Mouse (Mus musculus): ENCODE measurements around the gene Krtap1-3. TPM values are rescaled to one million over a fixed set of nuclear protein-coding genes. Genes with fewer than 3 reads are reported as not detected.

The Krtap1-3 gene
- polyA plus RNA-seq, 1 experiment from 2014 or later = not detected

Other genes with a start within 250 kb of the Krtap1-3 start
- not detected in 2 replicates for gene Krt27, start 240.2 kb downstream of the Krtap1-3 start, polyA plus RNA-seq (2015; fragmentation: Nextera tagmentation; extraction: Ambion mirVana)
- gene Krt28, start 216.4 kb downstream of the Krtap1-3 start, polyA plus RNA-seq (2015; fragmentation: Nextera tagmentation; extraction: Ambion mirVana) = 0.12 and 0.35 TPM in 2 replicates
- gene Krt10, start 202.0 kb downstream of the Krtap1-3 start, polyA plus RNA-seq (2015; fragmentation: Nextera tagmentation; extraction: Ambion mirVana) = 18.4 and 20.7 TPM in 2 replicates
- gene Krt12, start 169.1 kb downstream of the Krtap1-3 start, polyA plus RNA-seq (2015; fragmentation: Nextera tagmentation; extraction: Ambion mirVana) = 0.09 TPM in 2 replicates
- 1.5 and 1.8 TPM in 2 replicates for gene Krt20, start 153.2 kb downstream of the Krtap1-3 start, polyA plus RNA-seq (2015; fragmentation: Nextera tagmentation; extraction: Ambion mirVana)
- gene Krt23, start 98.2 kb downstream of the Krtap1-3 start, polyA plus RNA-seq (2015; fragmentation: Nextera tagmentation; extraction: Ambion mirVana) = 22.2 and 22.3 TPM in 2 replicates
- gene Krt39, start 70.0 kb downstream of the Krtap1-3 start, polyA plus RNA-seq (2015; fragmentation: Nextera tagmentation; extraction: Ambion mirVana) = 0.21 and 0.60 TPM in 2 replicates
- gene Krt40, start 48.2 kb downstream of the Krtap1-3 start, polyA plus RNA-seq (2015; fragmentation: Nextera tagmentation; extraction: Ambion mirVana) = not detected in 2 replicates
- gene Krtap3-3, start 40.5 kb downstream of the Krtap1-3 start, polyA plus RNA-seq (2015; fragmentation: Nextera tagmentation; extraction: Ambion mirVana) = not detected in 2 replicates
- gene Krtap3-2, start 34.5 kb downstream of the Krtap1-3 start, polyA plus RNA-seq (2015; fragmentation: Nextera tagmentation; extraction: Ambion mirVana) = not detected in 2 replicates
- not detected in 2 replicates for gene Gm11939, start 31.9 kb downstream of the Krtap1-3 start, polyA plus RNA-seq (2015; fragmentation: Nextera tagmentation; extraction: Ambion mirVana)
- not detected in 2 replicates for gene Krtap3-1, start 24.7 kb downstream of the Krtap1-3 start, polyA plus RNA-seq (2015; fragmentation: Nextera tagmentation; extraction: Ambion mirVana)
- gene Krtap1-5, start 10.3 kb downstream of the Krtap1-3 start, polyA plus RNA-seq (2015; fragmentation: Nextera tagmentation; extraction: Ambion mirVana) = not detected in 2 replicates
- not detected in 2 replicates for gene Krtap1-4, start 7.7 kb downstream of the Krtap1-3 start, polyA plus RNA-seq (2015; fragmentation: Nextera tagmentation; extraction: Ambion mirVana)
- gene Krtap9-3, start 6.8 kb upstream of the Krtap1-3 start, polyA plus RNA-seq (2015; fragmentation: Nextera tagmentation; extraction: Ambion mirVana) = not detected in 2 replicates
- not detected in 2 replicates for gene Gm11938, start 12.0 kb upstream of the Krtap1-3 start, polyA plus RNA-seq (2015; fragmentation: Nextera tagmentation; extraction: Ambion mirVana)
- not detected in 2 replicates for gene Gm11937, start 18.9 kb upstream of the Krtap1-3 start, polyA plus RNA-seq (2015; fragmentation: Nextera tagmentation; extraction: Ambion mirVana)
- gene Krtap2-4, start 23.5 kb upstream of the Krtap1-3 start, polyA plus RNA-seq (2015; fragmentation: Nextera tagmentation; extraction: Ambion mirVana) = not detected in 2 replicates
- gene Gm11562, start 29.1 kb upstream of the Krtap1-3 start, polyA plus RNA-seq (2015; fragmentation: Nextera tagmentation; extraction: Ambion mirVana) = not detected in 2 replicates
- gene Krtap4-1, start 36.9 kb upstream of the Krtap1-3 start, polyA plus RNA-seq (2015; fragmentation: Nextera tagmentation; extraction: Ambion mirVana) = not detected in 2 replicates
- not detected in 2 replicates for gene Krtap4-2, start 43.7 kb upstream of the Krtap1-3 start, polyA plus RNA-seq (2015; fragmentation: Nextera tagmentation; extraction: Ambion mirVana)
- not detected in 2 replicates for gene Krtap4-7, start 52.8 kb upstream of the Krtap1-3 start, polyA plus RNA-seq (2015; fragmentation: Nextera tagmentation; extraction: Ambion mirVana)
- not detected in 2 replicates for gene Gm11555, start 58.9 kb upstream of the Krtap1-3 start, polyA plus RNA-seq (2015; fragmentation: Nextera tagmentation; extraction: Ambion mirVana)
- not detected in 2 replicates for gene Gm11563, start 67.6 kb upstream of the Krtap1-3 start, polyA plus RNA-seq (2015; fragmentation: Nextera tagmentation; extraction: Ambion mirVana)
- not detected in 2 replicates for gene Krtap4-6, start 74.6 kb upstream of the Krtap1-3 start, polyA plus RNA-seq (2015; fragmentation: Nextera tagmentation; extraction: Ambion mirVana)
- not detected in 2 replicates for gene Gm14190, start 99.4 kb upstream of the Krtap1-3 start, polyA plus RNA-seq (2015; fragmentation: Nextera tagmentation; extraction: Ambion mirVana)
- gene Gm14180, start 143.0 kb upstream of the Krtap1-3 start, polyA plus RNA-seq (2015; fragmentation: Nextera tagmentation; extraction: Ambion mirVana) = not detected in 2 replicates
- gene Gm11595, start 181.6 kb upstream of the Krtap1-3 start, polyA plus RNA-seq (2015; fragmentation: Nextera tagmentation; extraction: Ambion mirVana) = not detected in 2 replicates
- not detected in 2 replicates for gene Krtap4-8, start 189.4 kb upstream of the Krtap1-3 start, polyA plus RNA-seq (2015; fragmentation: Nextera tagmentation; extraction: Ambion mirVana)
- gene Krtap4-9, start 193.9 kb upstream of the Krtap1-3 start, polyA plus RNA-seq (2015; fragmentation: Nextera tagmentation; extraction: Ambion mirVana) = not detected in 2 replicates
- not detected in 2 replicates for gene Gm11596, start 202.1 kb upstream of the Krtap1-3 start, polyA plus RNA-seq (2015; fragmentation: Nextera tagmentation; extraction: Ambion mirVana)
- not detected in 2 replicates for gene Gm11569, start 207.6 kb upstream of the Krtap1-3 start, polyA plus RNA-seq (2015; fragmentation: Nextera tagmentation; extraction: Ambion mirVana)
- not detected in 2 replicates for gene Gm11554, start 213.1 kb upstream of the Krtap1-3 start, polyA plus RNA-seq (2015; fragmentation: Nextera tagmentation; extraction: Ambion mirVana)
- not detected in 2 replicates for gene Krtap4-13, start 218.6 kb upstream of the Krtap1-3 start, polyA plus RNA-seq (2015; fragmentation: Nextera tagmentation; extraction: Ambion mirVana)
- gene Gm11564, start 224.3 kb upstream of the Krtap1-3 start, polyA plus RNA-seq (2015; fragmentation: Nextera tagmentation; extraction: Ambion mirVana) = not detected in 2 replicates
- not detected in 2 replicates for gene 2300003K06Rik, start 246.7 kb upstream of the Krtap1-3 start, polyA plus RNA-seq (2015; fragmentation: Nextera tagmentation; extraction: Ambion mirVana)

All from kidney, embryonic 16.5 days (tissue).